Mouse (Mus musculus) hindbrain, embryonic 16.5 days (tissue): ENCODE measurements around the gene Atcay. TPM values are rescaled to one million over a fixed set of nuclear protein-coding genes. Genes with fewer than 3 reads are reported as not detected.

ENCODE experiments used
- ATAC-seq: fragments of 200-750 bp; cut with Nextera tagmentation; 2 replicates; pipeline ENCODE4 v1.8.0; 2017; ENCODE audit warnings: moderate TSS enrichment, moderate library complexity
- H3K27ac ChIP-seq: fragments of 300-500 bp; sonication (generic); 2 replicates; pipeline ENCODE4 v1.5.1; 2014; ENCODE audit warnings: low read depth, mild to moderate bottlenecking, control low read depth, low read length, moderate library complexity
- H3K27me3 ChIP-seq: fragments of 300-500 bp; sonication (generic); replicated peaks from 2 replicates; pipeline ENCODE4 v1.6.1; 2014; ENCODE audit warnings: low read length; ENCODE audit not compliant: control insufficient read depth, insufficient read depth
- H3K36me3 ChIP-seq: fragments of 300-500 bp; sonication (generic); 2 replicates; pipeline ENCODE4 v1.6.1; 2014; ENCODE audit warnings: mild to moderate bottlenecking, low read length, moderate library complexity, mixed read lengths; ENCODE audit not compliant: control insufficient read depth, insufficient read depth
- H3K4me1 ChIP-seq: fragments of 300-500 bp; sonication (generic); 2 replicates; pipeline ENCODE4 v1.6.1; 2014; ENCODE audit warnings: low read depth, low read length; ENCODE audit not compliant: control insufficient read depth, insufficient read depth
- H3K4me2 ChIP-seq: fragments of 300-500 bp; sonication (generic); 2 replicates; pipeline ENCODE4 v1.6.1; 2014; ENCODE audit warnings: mild to moderate bottlenecking, low read length, control low read depth, moderate library complexity
- H3K4me3 ChIP-seq: fragments of 300-500 bp; sonication (generic); 2 replicates; pipeline ENCODE4 v1.5.1; 2014; ENCODE audit warnings: mild to moderate bottlenecking, low read length, control low read depth, moderate library complexity
- H3K9ac ChIP-seq: fragments of 300-500 bp; sonication (generic); 2 replicates; pipeline ENCODE4 v1.6.1; 2014; ENCODE audit warnings: low read depth, mild to moderate bottlenecking, control low read depth, low read length, moderate library complexity
- H3K9me3 ChIP-seq: fragments of 300-500 bp; sonication (generic); 2 replicates; pipeline ENCODE4 v1.6.1; 2014; ENCODE audit warnings: mild to moderate bottlenecking, low read length, moderate library complexity; ENCODE audit not compliant: control insufficient read depth
- WGBS: fragments of 180-500 bp; shearing (Covaris S2); extraction: QIAGEN DNeasy Blood & Tissue Kit; methylation state at CpG from one replicate; pipeline ENCODE4 v1.1.7; 2014; 5-methylcytosine and 5-hydroxymethylcytosine counted together
- polyA plus RNA-seq: library from polyadenylated mRNA; unstranded; fragments of >200 nt; fragmentation: Nextera tagmentation; extraction: Ambion mirVana; gene quantifications from 2 replicates; pipeline ENCODE4 v1.2.1, GENCODE M21; 2015

Gene Atcay
- polyA plus RNA-seq, 1 experiment from 2014 or later = 85.6 TPM

DNA sequence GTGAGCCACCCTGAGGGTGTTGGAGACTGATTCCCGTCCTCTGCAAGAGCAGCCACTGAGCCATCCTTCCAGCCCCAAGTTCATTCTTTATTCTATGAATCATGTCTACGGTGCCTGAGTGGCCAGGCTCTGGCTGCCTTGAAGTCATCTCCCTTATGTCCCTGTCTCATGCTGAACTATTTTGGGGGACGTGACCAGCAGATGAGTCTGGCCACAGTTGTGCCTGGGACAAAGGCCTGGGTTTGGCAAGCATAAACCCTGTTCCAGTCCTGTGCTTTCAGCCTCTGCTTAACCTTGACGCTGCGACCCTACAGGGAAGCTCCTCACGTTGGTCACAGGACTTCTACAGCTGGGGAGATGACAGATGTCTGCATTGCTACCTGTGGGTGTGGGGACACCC is 33.3 kb downstream of the Atcay start:
- H3K4me2 ChIP-seq = no peak overlapping the region
- H3K27ac ChIP-seq = no peak overlapping the region
- peaks cover 14% of the 10 kb centered on the region for H3K4me1 ChIP-seq
- ATAC-seq = no peak
- peaks cover 14% of the 10 kb centered on the region for H3K27me3 ChIP-seq
- H3K9ac ChIP-seq = no peak overlapping the region; the same call in 1 of the 2 replicates
- H3K36me3 ChIP-seq = no peaks in the 10 kb centered on the region
- WGBS = 49% methylated on average over 6 of the region's 6 CpGs
- H3K4me3 ChIP-seq = no peak overlapping the region
- H3K9me3 ChIP-seq = no peaks in the 10 kb centered on the region

DNA sequence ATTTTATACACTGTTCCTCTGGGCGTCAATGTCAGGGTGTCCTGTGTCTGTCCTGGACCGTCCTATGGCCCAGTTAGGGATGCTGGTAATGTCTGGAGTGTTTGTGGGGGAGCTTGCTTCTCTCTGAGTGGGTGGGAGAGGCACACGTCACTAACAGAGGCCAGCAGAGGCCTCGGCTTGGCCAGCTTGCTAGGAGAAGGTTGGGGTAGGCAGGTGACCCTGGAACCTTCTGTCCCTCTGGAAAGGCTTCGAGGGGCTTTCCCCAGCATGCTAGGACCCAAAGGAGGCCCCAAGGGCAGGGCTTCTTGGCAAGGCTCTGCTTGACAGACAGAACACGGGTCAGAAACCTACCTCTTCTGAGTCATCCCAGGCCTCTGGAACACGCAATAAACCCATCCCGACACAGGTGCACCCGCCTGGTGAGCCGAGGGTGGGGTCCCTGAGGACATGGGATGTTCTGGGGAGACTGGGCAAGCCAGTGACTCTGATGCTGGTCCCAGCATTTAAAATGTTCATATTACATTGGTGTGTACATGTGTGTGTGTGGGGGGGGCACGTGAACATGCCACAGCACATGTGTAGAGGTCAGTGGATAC is 34.1 kb downstream of the Atcay start:
- Histone ChIP-seq H3K27ac (no peak overlapping the region), H3K4me3 (no peak overlapping the region), H3K9me3 (no peaks in the 10 kb centered on the region), H3K4me1 (peaks cover 19% of the 10 kb centered on the region), H3K27me3 (peaks cover 14% of the 10 kb centered on the region), H3K4me2 (no peak overlapping the region), H3K9ac (no peak overlapping the region), H3K36me3 (no peaks in the 10 kb centered on the region)
- ATAC-seq = no peak
- 70% methylated on average over 11 of the region's 11 CpGs for WGBS

DNA sequence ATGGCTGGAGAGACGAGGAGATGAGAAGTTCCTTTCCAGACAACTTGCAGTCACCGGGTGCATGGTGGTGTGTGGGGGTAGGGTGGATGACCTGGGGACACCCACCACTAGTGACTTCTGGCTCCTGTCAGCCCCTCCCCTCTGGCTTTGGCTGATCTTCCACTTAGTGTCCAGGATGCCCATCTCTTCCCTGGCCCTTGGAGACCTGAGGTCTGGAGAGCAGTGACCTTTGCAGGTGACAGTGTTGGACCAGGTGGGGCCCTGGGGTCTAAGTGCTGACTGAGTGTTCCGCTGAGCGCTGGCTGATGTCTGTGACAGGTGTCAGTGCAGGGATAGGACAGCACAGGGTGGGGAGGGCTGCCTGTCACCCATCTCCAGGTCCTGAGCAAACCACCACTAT is 35.3 kb downstream of the Atcay start:
- ATAC-seq = no peak
- no peak overlapping the region for H3K9ac ChIP-seq
- no peak overlapping the region for H3K4me2 ChIP-seq
- peaks cover 14% of the 10 kb centered on the region for H3K27me3 ChIP-seq
- H3K4me3 ChIP-seq = no peak overlapping the region
- no peak overlapping the region for H3K27ac ChIP-seq
- 81% methylated on average over 4 of the region's 4 CpGs for WGBS
- H3K36me3 ChIP-seq = peaks cover 4% of the 10 kb centered on the region
- no peaks in the 10 kb centered on the region for H3K9me3 ChIP-seq
- peaks cover 19% of the 10 kb centered on the region for H3K4me1 ChIP-seq

DNA sequence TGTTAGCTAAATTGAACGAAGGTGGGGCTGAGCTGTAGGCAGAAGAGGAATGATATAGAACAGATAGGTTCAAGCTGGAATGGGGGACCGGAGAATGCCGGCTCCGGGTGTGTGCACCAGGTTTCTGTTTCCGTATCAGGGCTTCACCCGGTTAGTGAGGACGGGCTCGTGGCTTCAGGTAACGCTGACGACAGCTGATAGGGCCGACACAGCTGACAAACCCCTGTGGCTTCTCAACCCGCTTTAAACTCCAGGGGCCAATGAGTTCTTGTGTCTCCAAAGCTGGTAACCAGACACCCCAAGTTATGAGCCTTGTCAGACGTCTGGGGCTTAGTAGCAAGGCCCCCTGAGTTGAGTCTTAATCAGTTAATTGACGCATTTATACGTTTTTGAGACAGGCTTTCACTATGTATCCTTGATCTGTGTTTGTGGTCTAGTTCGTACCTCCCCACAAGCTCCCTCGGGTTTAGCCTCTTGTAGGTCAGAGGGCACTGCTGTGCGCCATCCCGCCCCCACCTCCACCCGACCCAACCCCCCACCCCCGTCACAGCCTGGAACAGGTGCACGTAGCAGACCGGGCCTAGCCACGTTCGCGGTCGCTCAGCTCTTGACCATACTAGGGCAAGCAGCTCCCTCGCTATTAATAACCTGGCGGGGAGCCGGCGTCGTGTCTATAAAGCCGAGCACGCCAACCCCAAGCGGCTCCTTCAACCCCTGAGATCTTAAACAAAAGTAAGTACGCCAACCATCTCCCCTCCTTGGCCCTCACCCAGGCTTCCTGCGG is 36.5 kb downstream of the Atcay start:
- Histone ChIP-seq H3K27me3 (peaks cover 14% of the 10 kb centered on the region), H3K36me3 (peaks cover 11% of the 10 kb centered on the region), H3K9ac (peak overlapping the region; percentile 35), H3K4me2 (no peak overlapping the region), H3K27ac (no peak overlapping the region), H3K9me3 (no peaks in the 10 kb centered on the region), H3K4me1 (peaks cover 19% of the 10 kb centered on the region), H3K4me3 (no peak overlapping the region)
- WGBS = 14% methylated on average over 37 of the region's 37 CpGs
- ATAC-seq = no peak

DNA sequence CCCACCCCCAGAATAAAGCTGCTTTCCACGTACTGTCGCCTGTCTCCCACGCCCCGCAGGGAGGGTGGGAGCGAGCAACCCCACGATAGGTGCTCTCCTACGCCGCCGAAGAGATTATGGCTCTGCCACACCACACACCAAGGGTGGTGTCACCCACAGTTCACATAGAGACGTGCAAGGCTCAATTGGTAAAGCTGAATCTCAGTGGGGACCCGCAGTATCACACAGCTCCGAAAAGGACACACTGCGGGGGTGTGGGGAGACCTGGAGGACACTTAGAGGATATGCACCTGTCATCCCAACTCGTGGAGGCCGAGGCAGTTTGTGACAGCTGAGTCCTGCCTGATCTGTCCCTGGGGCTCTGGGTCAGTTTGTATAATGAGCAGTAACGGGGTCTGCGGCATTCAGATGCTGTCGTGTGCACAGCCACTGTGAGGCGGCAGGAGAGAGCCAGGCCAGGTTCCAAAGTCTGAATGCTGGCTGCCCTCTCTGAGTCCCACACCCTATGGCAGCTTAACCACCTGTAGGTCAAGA is 37.6 kb downstream of the Atcay start:
- under 1% methylated on average over 19 of the region's 19 CpGs for WGBS
- H3K27me3 ChIP-seq = peaks cover 14% of the 10 kb centered on the region
- peak overlapping the region; percentile 85 for H3K9ac ChIP-seq
- peak; percentile 48; the same call in 1 of the 2 replicates for ATAC-seq
- peaks cover 11% of the 10 kb centered on the region for H3K36me3 ChIP-seq
- peak overlapping the region; percentile 98 for H3K27ac ChIP-seq
- H3K4me3 ChIP-seq = peak overlapping the region; percentile 63
- H3K4me2 ChIP-seq = peak overlapping the region; percentile 75
- no peaks in the 10 kb centered on the region for H3K9me3 ChIP-seq
- H3K4me1 ChIP-seq = peaks cover 19% of the 10 kb centered on the region

DNA sequence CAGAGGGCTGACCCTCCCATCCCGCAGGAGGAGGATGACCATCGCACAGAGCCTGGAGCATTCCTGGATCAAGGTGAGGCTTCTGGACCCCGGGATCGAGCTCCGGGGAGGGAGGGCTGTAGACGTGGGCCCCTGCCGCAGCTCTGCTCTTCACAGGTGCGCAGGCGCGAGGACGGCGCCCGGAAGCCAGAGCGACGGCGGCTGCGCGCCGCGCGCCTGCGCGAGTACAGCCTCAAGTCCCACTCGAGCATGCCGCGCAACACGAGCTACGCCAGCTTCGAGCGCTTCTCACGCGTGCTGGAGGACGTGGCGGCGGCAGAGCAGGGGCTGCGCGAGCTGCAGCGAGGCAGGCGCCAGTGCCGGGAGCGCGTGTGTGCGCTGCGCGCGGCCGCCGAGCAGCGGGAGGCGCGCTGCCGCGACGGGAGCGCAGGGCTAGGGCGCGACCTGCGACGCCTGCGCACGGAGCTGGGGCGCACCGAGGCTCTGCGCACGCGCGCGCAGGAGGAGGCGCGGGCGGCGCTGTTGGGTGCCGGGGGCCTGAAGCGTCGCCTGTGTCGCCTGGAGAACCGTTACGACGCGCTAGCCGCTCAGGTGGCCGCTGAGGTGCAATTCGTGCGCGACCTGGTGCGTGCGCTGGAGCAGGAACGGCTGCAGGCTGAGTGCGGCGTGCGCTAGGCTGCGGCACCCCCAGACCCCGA is 38.2 kb downstream of the Atcay start:
- Histone ChIP-seq H3K27ac (peak overlapping the region; percentile 98), H3K9me3 (no peaks in the 10 kb centered on the region), H3K4me3 (peak overlapping the region; percentile 63), H3K27me3 (peaks cover 14% of the 10 kb centered on the region), H3K4me1 (peaks cover 19% of the 10 kb centered on the region), H3K9ac (peak overlapping the region; percentile 85), H3K36me3 (peaks cover 11% of the 10 kb centered on the region), H3K4me2 (peak overlapping the region; percentile 75)
- under 1% methylated on average over 68 of the region's 93 CpGs for WGBS
- peak; percentile 90 for ATAC-seq

DNA sequence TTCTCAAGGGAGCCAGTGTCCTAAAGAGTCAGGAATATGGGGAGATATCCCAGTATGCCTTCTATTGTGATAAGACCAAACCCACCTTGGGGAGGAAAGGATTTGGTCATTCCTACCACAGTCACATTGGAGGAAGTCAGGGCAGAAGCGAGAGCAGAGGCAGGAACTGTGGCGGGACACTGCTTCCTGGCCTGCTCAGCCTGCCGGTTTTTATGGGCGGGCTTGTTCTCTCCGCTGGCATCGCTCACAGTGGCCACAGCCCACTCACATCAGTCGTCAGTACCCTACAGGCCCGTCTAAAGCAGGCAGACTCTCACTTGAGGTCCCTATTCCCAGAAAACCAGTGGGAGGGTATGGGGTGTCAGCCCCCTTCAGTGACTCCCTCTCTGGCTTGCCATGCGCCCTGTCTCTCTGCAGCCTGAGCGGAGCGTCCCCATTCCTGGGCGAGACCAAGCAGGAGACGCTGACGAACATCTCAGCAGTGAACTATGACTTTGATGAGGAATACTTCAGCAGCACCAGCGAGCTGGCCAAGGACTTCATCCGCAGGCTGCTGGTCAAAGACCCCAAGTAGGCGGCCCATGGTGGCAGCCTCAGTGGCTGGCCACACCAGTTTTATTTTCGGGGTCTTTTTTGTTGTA is 39.2 kb downstream of the Atcay start:
- H3K27me3 ChIP-seq = peaks cover 11% of the 10 kb centered on the region
- H3K4me1 ChIP-seq = peaks cover 19% of the 10 kb centered on the region
- no peaks in the 10 kb centered on the region for H3K9me3 ChIP-seq
- peak overlapping the region; percentile 75 for H3K4me2 ChIP-seq
- peaks cover 11% of the 10 kb centered on the region for H3K36me3 ChIP-seq
- no peak overlapping the region for H3K9ac ChIP-seq
- H3K4me3 ChIP-seq = no peak overlapping the region
- no peak for ATAC-seq
- H3K27ac ChIP-seq = peak overlapping the region; percentile 98; the same call in 1 of the 2 replicates
- 88% methylated on average over 18 of the region's 18 CpGs for WGBS

DNA sequence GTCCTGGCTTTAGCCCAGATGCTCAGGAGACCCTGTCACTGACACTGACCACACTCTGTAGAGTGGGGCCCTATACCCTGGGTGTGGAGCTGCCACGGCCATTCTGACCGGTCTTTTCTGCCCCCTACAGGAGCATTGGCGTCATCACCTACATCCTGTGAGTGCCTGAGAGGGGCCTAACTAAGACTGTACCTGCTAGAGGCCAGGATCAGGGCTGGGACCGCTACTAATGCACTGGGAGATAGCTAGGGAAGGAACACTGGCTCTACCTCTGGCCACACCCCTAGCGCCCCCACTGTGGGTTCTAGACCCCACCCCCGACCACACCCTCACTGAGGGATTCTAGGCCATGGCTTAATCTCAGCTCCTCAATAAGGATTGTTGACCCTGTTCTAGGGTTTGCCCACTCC is 39.7 kb downstream of the Atcay start:
- Histone ChIP-seq H3K4me3 (no peak overlapping the region), H3K4me1 (peaks cover 19% of the 10 kb centered on the region), H3K27ac (no peak overlapping the region), H3K27me3 (peaks cover 5% of the 10 kb centered on the region), H3K36me3 (peaks cover 11% of the 10 kb centered on the region), H3K4me2 (no peak overlapping the region), H3K9me3 (no peaks in the 10 kb centered on the region), H3K9ac (no peak overlapping the region)
- WGBS = 67% methylated on average over 6 of the region's 6 CpGs
- ATAC-seq = no peak
